Mouse (Mus musculus) cerebellum, adult 2 months (tissue): ENCODE data around the gene Smyd3. TPM values are rescaled to one million over a fixed set of nuclear protein-coding genes. Genes with fewer than 3 reads are reported as not detected.
"Not testable (repeated sequence)": the region's sequence is repeated elsewhere in the genome, so short reads cannot be mapped to it uniquely, and the experiment has no call there.

Experiments
- DNase-seq, 2 experiments: peaks; one replicate each; pipeline ENCODE4 v3.0.0; 2021
- H3K27ac ChIP-seq: fragments of 200-500 bp; 2 replicates; pipeline ENCODE4 v1.5.1; 2012; ENCODE audit warnings: low read length, control low read depth, inconsistent platforms; ENCODE audit not compliant: insufficient read depth
- H3K27me3 ChIP-seq: fragments of 200-500 bp; 2 replicates; pipeline ENCODE4 v1.6.1; 2012; ENCODE audit warnings: inconsistent platforms, mild to moderate bottlenecking, low read length, moderate library complexity; ENCODE audit not compliant: control insufficient read depth, insufficient read depth
- H3K4me1 ChIP-seq: fragments of 200-500 bp; 2 replicates; pipeline ENCODE4 v1.6.1; 2011; ENCODE audit warnings: low read length; ENCODE audit not compliant: control insufficient read depth, insufficient read depth
- H3K4me3 ChIP-seq: fragments of 200-500 bp; replicated peaks from 2 replicates; pipeline ENCODE3; 2011; ENCODE audit warnings: mild to moderate bottlenecking, low read depth, low read length, control low read depth; ENCODE audit not compliant: insufficient read depth
- CTCF ChIP-seq: fragments of 200-500 bp; IDR thresholded peaks from 2 replicates; pipeline ENCODE4 v1.5.1; 2011; ENCODE audit warnings: low read depth, mild to moderate bottlenecking, control low read depth, low read length, moderate library complexity, borderline replicate concordance; ENCODE audit not compliant: insufficient read depth
- POLR2A ChIP-seq: fragments of 200-500 bp; IDR thresholded peaks from 2 replicates; pipeline ENCODE4 v1.6.1; 2011; ENCODE audit warnings: low read length, control low read depth, borderline replicate concordance; ENCODE audit not compliant: insufficient read depth
- WGBS: fragments of 180-500 bp; shearing (Covaris S2); methylation state at CpG from one replicate; pipeline ENCODE4 v1.1.7; 2018; 5-methylcytosine and 5-hydroxymethylcytosine counted together
- polyA plus RNA-seq: library from polyadenylated mRNA; depleted of rRNA; stranded (reverse); fragments of >200 nt; gene quantifications from 2 replicates; pipeline ENCODE4 v1.2.3, GENCODE M21; 2012

The Smyd3 gene
- polyA plus RNA-seq, 1 experiment, result 17.3 TPM

GRCm38 (mm10) chr1:179313618-179314017, 204.2 kb downstream of the Smyd3 start:
- TF ChIP-seq CTCF (no peak), POLR2A (no peak)
- no peak for DNase-seq
- WGBS, result 61% methylated on average over 5 of the region's 5 CpGs
- H3K4me3 ChIP-seq, result no peak overlapping the region
- H3K27ac ChIP-seq, result no peak overlapping the region
- no peaks in the 10 kb centered on the region for H3K4me1 ChIP-seq
- no peaks in the 10 kb centered on the region for H3K27me3 ChIP-seq

GRCm38 (mm10) chr1:179309487-179309886, 208.4 kb downstream of the Smyd3 start:
- Histone ChIP-seq H3K27ac (no peak overlapping the region), H3K27me3 (no peaks in the 10 kb centered on the region), H3K4me3 (no peak overlapping the region), H3K4me1 (no peaks in the 10 kb centered on the region)
- no peak for DNase-seq
- TF ChIP-seq POLR2A, result no peak
- no peak for TF ChIP-seq CTCF
- 75% methylated on average over 5 of the region's 5 CpGs for WGBS

GRCm38 (mm10) chr1:179302446-179303230, 215.2 kb downstream of the Smyd3 start:
- no peaks in the 10 kb centered on the region for H3K27me3 ChIP-seq
- no peak overlapping the region for H3K27ac ChIP-seq
- 86% methylated on average over 13 of the region's 13 CpGs for WGBS
- no peak for TF ChIP-seq CTCF
- no peak for TF ChIP-seq POLR2A
- no peak overlapping the region for H3K4me3 ChIP-seq
- no peaks in the 10 kb centered on the region for H3K4me1 ChIP-seq
- DNase-seq, result no peak

GRCm38 (mm10) chr1:179295626-179296025, 222.2 kb downstream of the Smyd3 start:
- 89% methylated on average over 6 of the region's 6 CpGs for WGBS
- no peak for DNase-seq
- no peak overlapping the region for H3K4me3 ChIP-seq
- no peaks in the 10 kb centered on the region for H3K4me1 ChIP-seq
- H3K27me3 ChIP-seq, result no peaks in the 10 kb centered on the region
- TF ChIP-seq POLR2A (no peak), CTCF (no peak)
- no peak overlapping the region for H3K27ac ChIP-seq

- Histone ChIP-seq H3K27me3 (no peaks in the 10 kb centered on the region), H3K4me1 (no peaks in the 10 kb centered on the region), H3K27ac (no peak overlapping the region), H3K4me3 (no peak overlapping the region)
- no peak for DNase-seq
- TF ChIP-seq POLR2A (no peak), CTCF (no peak)
- 87% methylated on average over 8 of the region's 8 CpGs for WGBS
Measured at GRCm38 (mm10) chr1:179293772-179294353, 224.0 kb downstream of the Smyd3 start.

- DNase-seq, H3K4me3 ChIP-seq, H3K4me1 ChIP-seq, H3K27ac ChIP-seq, H3K27me3 ChIP-seq: not testable (repeated sequence)
- 88% methylated on average over 6 of the region's 6 CpGs for WGBS
Measured at GRCm38 (mm10) chr1:179290181-179290580, 227.7 kb downstream of the Smyd3 start.

GRCm38 (mm10) chr1:179289744-179290143, 228.1 kb downstream of the Smyd3 start:
- TF ChIP-seq POLR2A (no peak), CTCF (no peak)
- no peak overlapping the region for H3K27ac ChIP-seq
- WGBS, result 96% methylated on average over 3 of the region's 3 CpGs

GRCm38 (mm10) chr1:179286748-179287147, 231.1 kb downstream of the Smyd3 start:
- Histone ChIP-seq H3K27ac (no peak overlapping the region), H3K27me3 (no peaks in the 10 kb centered on the region), H3K4me1 (no peaks in the 10 kb centered on the region), H3K4me3 (no peak overlapping the region)
- 80% methylated on average over 6 of the region's 6 CpGs for WGBS
- DNase-seq, result no peak
- TF ChIP-seq POLR2A (no peak), CTCF (no peak)

More at GRCm38 (mm10) chr1:179289744-179290143, 228.1 kb downstream of the Smyd3 start:
- Histone ChIP-seq H3K4me3 (no peak overlapping the region), H3K4me1 (no peaks in the 10 kb centered on the region), H3K27me3 (no peaks in the 10 kb centered on the region)
- DNase-seq, result no peak
